Mouse (Mus musculus) macrophage (primary cell): ENCODE results near the gene Iqsec1. TPM values are rescaled to one million over a fixed set of nuclear protein-coding genes. Genes with fewer than 3 reads are reported as not detected.

Source experiments
- H3K27ac ChIP-seq: fragments of 350-480 bp; formaldehyde crosslinking; 2 replicates; pipeline ENCODE4 v1.9.0; 2021
- H3K36me3 ChIP-seq: fragments of 350-480 bp; formaldehyde crosslinking; 2 replicates; pipeline ENCODE4 v1.9.0; 2021; ENCODE audit errors: inconsistent target
- H3K4me3 ChIP-seq: fragments of 350-480 bp; formaldehyde crosslinking; 2 replicates; pipeline ENCODE4 v1.9.0; 2021; ENCODE audit errors: inconsistent target
- H3K79me2 ChIP-seq: fragments of 350-480 bp; formaldehyde crosslinking; 2 replicates; pipeline ENCODE4 v1.9.0; 2021; ENCODE audit errors: inconsistent target
- WGBS: methylation state at CpG from one replicate; pipeline ENCODE4 v1.1.7; 2026; ENCODE audit warnings: inconsistent platforms; ENCODE audit not compliant: missing documents; 5-methylcytosine and 5-hydroxymethylcytosine counted together
- polyA plus RNA-seq: library from polyadenylated mRNA; stranded (reverse); fragments of 250-400 nt; gene quantifications from 3 replicates; pipeline ENCODE4 v1.2.4, GENCODE M21; 2018; ENCODE audit warnings: inconsistent platforms

The Iqsec1 gene
- polyA plus RNA-seq, 1 experiment from 2014 or later = 135 TPM

GRCm38 (mm10) chr6:90692404-90692803 is 296.1 kb downstream of the Iqsec1 start:
- Histone ChIP-seq H3K36me3 (peaks cover 65% of the 10 kb centered on the region), H3K27ac (no peak overlapping the region)
- WGBS = 97% methylated on average over 2 of the region's 2 CpGs

GRCm38 (mm10) chr6:90691935-90692334 is 296.6 kb downstream of the Iqsec1 start:
- no peak overlapping the region for H3K4me3 ChIP-seq
- H3K79me2 ChIP-seq = peaks cover 67% of the 10 kb centered on the region
- peaks cover 69% of the 10 kb centered on the region for H3K36me3 ChIP-seq
- 94% methylated on average over 2 of the region's 2 CpGs for WGBS
- H3K27ac ChIP-seq = no peak overlapping the region

More at GRCm38 (mm10) chr6:90692404-90692803, 296.1 kb downstream of the Iqsec1 start:
- Histone ChIP-seq H3K4me3 (no peak overlapping the region), H3K79me2 (peaks cover 67% of the 10 kb centered on the region)

GRCm38 (mm10) chr6:90689500-90689899 is 299.0 kb downstream of the Iqsec1 start:
- Histone ChIP-seq H3K27ac (no peak overlapping the region), H3K4me3 (no peak overlapping the region), H3K36me3 (peaks cover 74% of the 10 kb centered on the region), H3K79me2 (peaks cover 73% of the 10 kb centered on the region)
- 87% methylated on average over 9 of the region's 10 CpGs for WGBS

GRCm38 (mm10) chr6:90688742-90689141 is 299.7 kb downstream of the Iqsec1 start:
- peaks cover 80% of the 10 kb centered on the region for H3K79me2 ChIP-seq
- 29% methylated on average over 3 of the region's 3 CpGs for WGBS
- peaks cover 68% of the 10 kb centered on the region for H3K36me3 ChIP-seq
- H3K27ac ChIP-seq = no peak overlapping the region
- H3K4me3 ChIP-seq = no peak overlapping the region

- Histone ChIP-seq H3K79me2 (peaks cover 88% of the 10 kb centered on the region), H3K4me3 (no peak overlapping the region), H3K36me3 (peaks cover 60% of the 10 kb centered on the region), H3K27ac (no peak overlapping the region)
- WGBS = 60% methylated on average over 5 of the region's 6 CpGs
Measured at GRCm38 (mm10) chr6:90688003-90688402, 300.5 kb downstream of the Iqsec1 start.

- Histone ChIP-seq H3K36me3 (peaks cover 50% of the 10 kb centered on the region), H3K27ac (no peak overlapping the region), H3K4me3 (no peak overlapping the region), H3K79me2 (peaks cover 90% of the 10 kb centered on the region)
- WGBS = 90% methylated on average over 1 of the region's 1 CpGs
Measured at GRCm38 (mm10) chr6:90686812-90687211, 301.7 kb downstream of the Iqsec1 start.

- Histone ChIP-seq H3K4me3 (no peak overlapping the region), H3K79me2 (peaks cover 64% of the 10 kb centered on the region), H3K27ac (no peak overlapping the region), H3K36me3 (peaks cover 46% of the 10 kb centered on the region)
- 93% methylated on average over 3 of the region's 3 CpGs for WGBS
Measured at GRCm38 (mm10) chr6:90683831-90684532, 304.5 kb downstream of the Iqsec1 start.

- H3K27ac ChIP-seq = no peak overlapping the region
- H3K4me3 ChIP-seq = no peak overlapping the region
- peaks cover 29% of the 10 kb centered on the region for H3K79me2 ChIP-seq
- WGBS = 96% methylated on average over 12 of the region's 12 CpGs
- H3K36me3 ChIP-seq = peaks cover 61% of the 10 kb centered on the region
Measured at GRCm38 (mm10) chr6:90680401-90680800, 308.1 kb downstream of the Iqsec1 start.

- WGBS = 94% methylated on average over 4 of the region's 4 CpGs
- Histone ChIP-seq H3K79me2 (peaks cover 12% of the 10 kb centered on the region; the same call in 1 of the 2 replicates), H3K36me3 (peaks cover 65% of the 10 kb centered on the region), H3K27ac (no peak overlapping the region), H3K4me3 (no peak overlapping the region)
Measured at GRCm38 (mm10) chr6:90678759-90679158, 309.7 kb downstream of the Iqsec1 start.

- Histone ChIP-seq H3K27ac (no peak overlapping the region), H3K4me3 (no peak overlapping the region), H3K36me3 (peaks cover 99% of the 10 kb centered on the region), H3K79me2 (no peaks in the 10 kb centered on the region)
- 95% methylated on average over 9 of the region's 9 CpGs for WGBS
Measured at GRCm38 (mm10) chr6:90668693-90669092, 319.8 kb downstream of the Iqsec1 start.

GRCm38 (mm10) chr6:90663736-90664135 is 324.7 kb downstream of the Iqsec1 start:
- no peak overlapping the region for H3K4me3 ChIP-seq
- H3K36me3 ChIP-seq = peaks cover 69% of the 10 kb centered on the region
- no peak overlapping the region for H3K27ac ChIP-seq
- 82% methylated on average over 9 of the region's 11 CpGs for WGBS
- H3K79me2 ChIP-seq = no peaks in the 10 kb centered on the region

- Histone ChIP-seq H3K36me3 (peaks cover 54% of the 10 kb centered on the region), H3K27ac (no peak overlapping the region), H3K79me2 (no peaks in the 10 kb centered on the region), H3K4me3 (no peak overlapping the region)
- WGBS = 90% methylated on average over 4 of the region's 5 CpGs
Measured at GRCm38 (mm10) chr6:90662148-90662547, 326.3 kb downstream of the Iqsec1 start.

- 78% methylated on average over 7 of the region's 11 CpGs for WGBS
- Histone ChIP-seq H3K4me3 (no peak overlapping the region), H3K36me3 (peaks cover 43% of the 10 kb centered on the region), H3K27ac (no peak overlapping the region), H3K79me2 (no peaks in the 10 kb centered on the region)
Measured at GRCm38 (mm10) chr6:90661029-90661399, 327.5 kb downstream of the Iqsec1 start.

GRCm38 (mm10) chr6:90660398-90661028 is 328.0 kb downstream of the Iqsec1 start:
- no peak overlapping the region for H3K4me3 ChIP-seq
- WGBS = 93% methylated on average over 20 of the region's 20 CpGs
- no peak overlapping the region for H3K27ac ChIP-seq
- no peaks in the 10 kb centered on the region for H3K79me2 ChIP-seq
- peaks cover 38% of the 10 kb centered on the region for H3K36me3 ChIP-seq

- Histone ChIP-seq H3K27ac (no peak overlapping the region), H3K36me3 (peaks cover 32% of the 10 kb centered on the region), H3K4me3 (no peak overlapping the region), H3K79me2 (no peaks in the 10 kb centered on the region)
- 90% methylated on average over 2 of the region's 2 CpGs for WGBS
Measured at GRCm38 (mm10) chr6:90659913-90660312, 328.6 kb downstream of the Iqsec1 start.
